Mouse (Mus musculus): ENCODE measurements around the gene Kank1.

DNA sequence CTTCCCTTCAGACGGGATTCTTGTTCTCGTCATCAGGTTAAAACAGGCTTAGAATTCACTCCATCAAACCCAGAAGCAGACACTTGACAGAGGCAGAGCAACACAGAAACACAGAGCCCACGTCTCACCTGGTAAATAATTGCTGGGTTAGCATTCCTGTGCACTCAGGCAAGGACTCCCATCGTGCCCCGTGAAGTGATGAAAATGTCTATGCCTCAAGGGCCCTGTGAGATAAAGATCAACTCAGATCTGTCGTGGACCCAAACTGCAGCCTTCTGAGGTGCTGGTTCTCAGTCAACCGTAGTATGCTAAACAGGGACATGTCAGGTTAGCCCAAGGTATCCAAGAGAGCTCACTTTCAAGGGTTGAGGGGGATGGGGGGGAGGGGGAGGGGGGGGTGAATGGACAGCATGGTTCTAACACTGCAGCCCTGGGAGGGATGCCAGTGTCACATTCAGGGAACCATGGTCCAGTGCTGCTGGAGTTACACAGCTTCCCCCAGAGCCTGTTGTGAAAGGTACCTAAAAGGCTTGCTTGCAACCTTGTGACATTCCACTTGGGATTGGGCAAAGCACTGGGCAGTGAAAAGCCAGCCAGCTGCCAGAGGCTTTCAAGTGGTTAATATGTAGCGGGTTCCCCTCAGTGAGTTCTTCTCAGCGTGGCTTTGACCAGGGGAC lies 14.7 kb upstream of the Kank1 start:
- TF ChIP-seq NANOG (IDR thresholded peaks at IDR 0.05; ENCODE audit: borderline replicate concordance, low read length) = no peak
- no peak for TF ChIP-seq CTCF (conservative IDR thresholded peaks at IDR 0.05; ENCODE audit: low read length)
- no peak for TF ChIP-seq POU5F1 (IDR thresholded peaks at IDR 0.05; ENCODE audit: borderline replicate concordance, low read length)
